Mouse (Mus musculus): Measurements from ENCODE around the gene Ptpre. TPM values are rescaled to one million over a fixed set of nuclear protein-coding genes. Genes with fewer than 3 reads are reported as not detected.

Ptpre gene
- total and polyA plus RNA-seq, 2 experiments from 2014 or later = 6.9 to 10.9 TPM

GRCm38 (mm10) chr7:135545957-135546356 is 8.7 kb downstream of the Ptpre start:
- Histone ChIP-seq H3K4me3 (ENCODE audit: low read depth, low read length) (no peak overlapping the region), H3K4me2 (ENCODE audit: low read depth) (no peak overlapping the region), H3K36me3 (ENCODE audit: insufficient read depth) (no peaks in the 10 kb centered on the region), H3K9me3 (ENCODE audit: low read length) (no peaks in the 10 kb centered on the region), H3K27me3 (ENCODE audit: insufficient read depth, low read length) (no peaks in the 10 kb centered on the region), H3K9ac (no peak overlapping the region), H3K4me1 (ENCODE audit: insufficient read depth) (no peaks in the 10 kb centered on the region), H3K27ac (ENCODE audit: low read depth, low read length) (no peak overlapping the region)
- no peak for DNase-seq
- ATAC-seq = no peak
- no peak for TF ChIP-seq CTCF (IDR thresholded peaks at IDR 0.05; ENCODE audit: low read depth)
- 74% methylated on average over 7 of the region's 7 CpGs for WGBS

- DNase-seq (no peak), ATAC-seq (no peak)
- TF ChIP-seq CTCF (IDR thresholded peaks at IDR 0.05; ENCODE audit: low read depth) = no peak
- Histone ChIP-seq H3K27ac (ENCODE audit: low read depth, low read length) (no peak overlapping the region), H3K4me1 (ENCODE audit: insufficient read depth) (no peaks in the 10 kb centered on the region), H3K27me3 (ENCODE audit: insufficient read depth, low read length) (no peaks in the 10 kb centered on the region), H3K9me3 (ENCODE audit: low read length) (no peaks in the 10 kb centered on the region), H3K4me3 (ENCODE audit: low read depth, low read length) (no peak overlapping the region), H3K36me3 (ENCODE audit: insufficient read depth) (no peaks in the 10 kb centered on the region), H3K9ac (no peak overlapping the region), H3K4me2 (ENCODE audit: low read depth) (no peak overlapping the region)
- WGBS = 58% methylated on average over 5 of the region's 5 CpGs
Observed at GRCm38 (mm10) chr7:135546530-135546929, 9.2 kb downstream of the Ptpre start.

GRCm38 (mm10) chr7:135548434-135548833 is 11.2 kb downstream of the Ptpre start:
- WGBS = 64% methylated on average over 6 of the region's 6 CpGs
- H3K4me3 ChIP-seq (ENCODE audit: low read depth, low read length) = no peak overlapping the region
- DNase-seq = no peak

GRCm38 (mm10) chr7:135551547-135551946 is 14.3 kb downstream of the Ptpre start:
- TF ChIP-seq CTCF (IDR thresholded peaks at IDR 0.05; ENCODE audit: low read depth) = no peak
- Histone ChIP-seq H3K4me3 (ENCODE audit: low read depth, low read length) (no peak overlapping the region), H3K9me3 (ENCODE audit: low read length) (no peaks in the 10 kb centered on the region), H3K9ac (no peak overlapping the region), H3K36me3 (ENCODE audit: insufficient read depth) (no peaks in the 10 kb centered on the region), H3K4me2 (ENCODE audit: low read depth) (no peak overlapping the region), H3K4me1 (ENCODE audit: insufficient read depth) (no peaks in the 10 kb centered on the region), H3K27me3 (ENCODE audit: insufficient read depth, low read length) (no peaks in the 10 kb centered on the region), H3K27ac (ENCODE audit: low read depth, low read length) (no peak overlapping the region)
- WGBS = 73% methylated on average over 1 of the region's 1 CpGs
- ATAC-seq (no peak), DNase-seq (no peak)

More at GRCm38 (mm10) chr7:135548434-135548833, 11.2 kb downstream of the Ptpre start:
- Histone ChIP-seq H3K27ac (ENCODE audit: low read depth, low read length) (no peak overlapping the region), H3K9me3 (ENCODE audit: low read length) (no peaks in the 10 kb centered on the region), H3K27me3 (ENCODE audit: insufficient read depth, low read length) (no peaks in the 10 kb centered on the region), H3K36me3 (ENCODE audit: insufficient read depth) (no peaks in the 10 kb centered on the region), H3K9ac (no peak overlapping the region), H3K4me1 (ENCODE audit: insufficient read depth) (no peaks in the 10 kb centered on the region), H3K4me2 (ENCODE audit: low read depth) (no peak overlapping the region)
- TF ChIP-seq CTCF (IDR thresholded peaks at IDR 0.05; ENCODE audit: low read depth) = no peak
- ATAC-seq = no peak

GRCm38 (mm10) chr7:135553550-135553949 is 16.3 kb downstream of the Ptpre start:
- Histone ChIP-seq H3K4me2 (ENCODE audit: low read depth) (no peak overlapping the region), H3K27me3 (ENCODE audit: insufficient read depth, low read length) (no peaks in the 10 kb centered on the region), H3K27ac (ENCODE audit: low read depth, low read length) (no peak overlapping the region), H3K36me3 (ENCODE audit: insufficient read depth) (no peaks in the 10 kb centered on the region), H3K4me3 (ENCODE audit: low read depth, low read length) (no peak overlapping the region), H3K4me1 (ENCODE audit: insufficient read depth) (no peaks in the 10 kb centered on the region), H3K9ac (no peak overlapping the region), H3K9me3 (ENCODE audit: low read length) (no peaks in the 10 kb centered on the region)
- WGBS = 82% methylated on average over 3 of the region's 3 CpGs
- DNase-seq (no peak), ATAC-seq (no peak)
- TF ChIP-seq CTCF (IDR thresholded peaks at IDR 0.05; ENCODE audit: low read depth) = no peak

GRCm38 (mm10) chr7:135556663-135557402 is 19.6 kb downstream of the Ptpre start:
- Histone ChIP-seq H3K27ac (ENCODE audit: low read depth, low read length) (no peak overlapping the region), H3K9me3 (ENCODE audit: low read length) (no peaks in the 10 kb centered on the region), H3K4me2 (ENCODE audit: low read depth) (no peak overlapping the region), H3K36me3 (ENCODE audit: insufficient read depth) (no peaks in the 10 kb centered on the region), H3K27me3 (ENCODE audit: insufficient read depth, low read length) (no peaks in the 10 kb centered on the region), H3K9ac (no peak overlapping the region), H3K4me3 (ENCODE audit: low read depth, low read length) (no peak overlapping the region), H3K4me1 (ENCODE audit: insufficient read depth) (no peaks in the 10 kb centered on the region)
- 90% methylated on average over 3 of the region's 3 CpGs for WGBS
- ATAC-seq (no peak), DNase-seq (no peak)
- TF ChIP-seq CTCF (IDR thresholded peaks at IDR 0.05; ENCODE audit: low read depth) = no peak

GRCm38 (mm10) chr7:135560280-135560679 is 23.0 kb downstream of the Ptpre start:
- H3K9ac ChIP-seq = no peak overlapping the region
- H3K27ac ChIP-seq (ENCODE audit: low read depth, low read length) = no peak overlapping the region
- DNase-seq (no peak), ATAC-seq (no peak)
- H3K27me3 ChIP-seq (ENCODE audit: insufficient read depth, low read length) = no peaks in the 10 kb centered on the region
- 56% methylated on average over 1 of the region's 1 CpGs for WGBS
- no peak for TF ChIP-seq CTCF (IDR thresholded peaks at IDR 0.05; ENCODE audit: low read depth)
- no peak overlapping the region for H3K4me3 ChIP-seq (ENCODE audit: low read depth, low read length)
- H3K4me1 ChIP-seq (ENCODE audit: insufficient read depth) = peaks cover 13% of the 10 kb centered on the region; the same call in 1 of the 2 replicates
- no peak overlapping the region for H3K4me2 ChIP-seq (ENCODE audit: low read depth)
- no peaks in the 10 kb centered on the region for H3K9me3 ChIP-seq (ENCODE audit: low read length)
- no peaks in the 10 kb centered on the region for H3K36me3 ChIP-seq (ENCODE audit: insufficient read depth)
